Mouse (Mus musculus): ENCODE measurements at regions not wholly inside any gene's neighbourhood (a gene's known extent, or its start where the extent isn't known, plus 50 kb on each side); places are given as distances from the start of the nearest gene placed in this dataset.

DNA sequence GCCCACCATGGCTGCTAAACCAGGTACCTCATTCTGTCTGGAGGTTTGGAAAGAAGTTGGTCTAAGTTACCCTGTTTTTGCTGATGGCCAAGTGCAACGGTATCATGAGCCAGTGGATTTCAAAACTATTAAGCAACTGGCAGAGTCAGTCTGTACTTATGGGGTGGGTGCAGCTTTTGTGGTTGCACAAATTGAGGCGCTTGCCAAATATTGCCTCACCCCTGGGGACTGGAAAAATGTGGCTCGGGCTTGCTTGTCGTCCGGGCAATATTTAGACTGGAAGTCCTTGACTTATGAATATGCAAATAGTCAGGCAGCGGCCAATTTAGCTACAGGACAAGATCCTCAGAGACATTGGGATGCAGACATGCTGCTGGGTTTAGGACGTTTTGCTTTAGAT, 110.2 kb downstream of the Olfr164 start:
- in situ Hi-C loops (cut with MboI) = no loop called here

DNA sequence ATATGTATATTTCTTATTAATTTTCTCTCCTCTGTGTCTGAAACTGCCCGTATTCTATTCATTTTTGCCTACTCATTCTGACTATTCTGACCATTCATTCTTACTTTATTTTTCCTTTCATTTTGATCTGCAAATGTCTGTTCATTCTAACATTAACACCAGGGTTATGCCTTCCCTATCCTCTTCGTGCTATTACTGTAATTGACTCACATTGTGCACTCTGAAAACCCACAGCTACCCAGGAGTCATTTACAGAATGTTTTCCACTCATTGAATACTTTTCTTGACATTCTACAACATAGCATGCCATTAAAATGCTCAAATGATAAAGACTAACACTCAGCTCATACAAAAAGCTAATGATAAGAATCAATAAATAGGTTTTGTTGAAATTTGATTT, 112.9 kb downstream of the Olfr164 start:
- in situ Hi-C loops (cut with MboI) = no loop called here

DNA sequence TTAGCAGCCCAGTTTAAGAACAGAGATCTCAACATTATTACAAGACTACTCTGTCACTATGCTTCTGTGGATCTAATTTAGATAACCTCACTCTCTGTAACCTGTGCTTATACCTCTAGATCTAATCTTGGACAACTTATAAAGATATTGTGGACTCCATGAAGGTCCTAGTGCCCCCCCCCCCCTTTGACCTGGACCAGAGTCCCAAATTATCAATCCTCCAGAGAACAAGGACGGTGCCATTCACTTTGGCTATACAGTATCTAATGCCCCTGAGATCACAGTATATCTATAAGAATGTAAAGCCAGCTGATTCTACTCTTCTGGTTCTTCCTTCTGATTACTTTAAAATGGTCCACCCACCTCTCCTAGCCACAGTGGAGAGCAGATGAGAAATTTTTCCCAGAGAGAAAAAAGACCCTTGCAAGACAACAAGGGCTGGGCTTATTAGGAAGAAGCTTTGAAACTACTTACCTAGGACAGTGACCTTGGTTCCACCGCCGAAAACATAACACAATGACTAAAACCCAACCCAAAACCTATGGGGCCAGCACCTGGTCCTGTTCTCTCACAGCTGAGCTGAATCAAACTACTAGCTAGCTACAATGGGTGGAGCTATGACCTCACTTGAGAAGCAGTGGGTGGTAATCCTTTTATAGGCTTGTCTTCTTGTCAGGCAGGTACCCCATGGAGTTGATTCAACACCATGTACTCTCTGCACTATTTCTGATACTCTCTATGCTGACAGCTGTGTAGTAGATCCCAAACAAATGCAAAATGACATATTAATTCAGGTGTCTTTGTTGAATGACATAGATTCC, 113.9 kb downstream of the Olfr164 start:
- in situ Hi-C loops (cut with MboI) = loop anchor here (5.0 kb wide), 1 partner anchor 48 kb away; no protein-coding TSS in a partner anchor

DNA sequence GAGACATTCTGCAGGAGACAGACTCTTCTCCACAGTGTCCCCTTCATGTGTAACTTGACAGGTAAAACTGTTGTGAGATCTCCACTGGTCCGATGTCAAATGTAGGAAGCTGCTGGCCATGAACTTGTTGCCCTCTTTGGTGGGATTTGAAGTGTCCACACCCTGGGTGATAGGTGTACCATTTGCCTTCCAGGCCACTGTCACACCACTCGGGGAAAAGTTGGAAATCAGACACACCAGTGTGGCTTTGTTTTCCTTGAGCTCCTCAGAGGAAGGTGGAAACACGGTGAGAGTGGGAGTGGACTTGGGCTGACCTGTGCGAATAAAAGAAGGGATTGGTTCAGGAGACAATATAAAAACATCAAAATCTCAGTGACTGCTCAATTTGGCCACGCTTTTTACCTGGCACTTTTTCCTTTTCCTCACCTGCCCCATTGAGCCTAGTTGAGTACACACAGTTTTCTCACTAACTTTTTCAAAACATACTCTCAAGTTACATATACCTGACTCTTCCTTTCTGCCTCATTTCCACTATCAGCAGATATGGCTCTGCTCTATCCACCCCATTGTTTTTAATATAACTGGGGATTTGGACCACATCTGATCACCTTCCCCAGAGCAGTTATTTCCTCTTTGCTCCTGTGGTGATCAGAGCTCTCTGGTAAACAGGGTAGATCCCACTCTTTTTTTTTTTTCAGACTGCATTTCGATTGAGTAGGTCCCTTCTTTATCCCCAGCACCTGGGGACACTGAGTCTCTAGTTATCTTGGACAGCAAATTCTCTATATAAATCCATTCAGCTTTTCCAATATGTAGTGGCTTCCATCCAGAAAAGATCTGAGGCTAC, 115.1 kb downstream of the Olfr164 start:
- in situ Hi-C loops (cut with MboI) = loop anchor here (5.0 kb wide), 1 partner anchor 46 kb away; no protein-coding TSS in a partner anchor

GRCm38 (mm10) chr16:19197638-19198440, 116.0 kb downstream of the Olfr164 start:
- in situ Hi-C loops (cut with MboI) = loop anchor here (5.0 kb wide), 1 partner anchor 46 kb away; no protein-coding TSS in a partner anchor

GRCm38 (mm10) chr16:19185434-19186256, 128.2 kb downstream of the Olfr164 start:
- in situ Hi-C loops (cut with MboI) = no loop called here

- in situ Hi-C loops (cut with MboI) = no loop called here
Measured at GRCm38 (mm10) chr16:19179214-19180010, 134.5 kb downstream of the Olfr164 start.

DNA sequence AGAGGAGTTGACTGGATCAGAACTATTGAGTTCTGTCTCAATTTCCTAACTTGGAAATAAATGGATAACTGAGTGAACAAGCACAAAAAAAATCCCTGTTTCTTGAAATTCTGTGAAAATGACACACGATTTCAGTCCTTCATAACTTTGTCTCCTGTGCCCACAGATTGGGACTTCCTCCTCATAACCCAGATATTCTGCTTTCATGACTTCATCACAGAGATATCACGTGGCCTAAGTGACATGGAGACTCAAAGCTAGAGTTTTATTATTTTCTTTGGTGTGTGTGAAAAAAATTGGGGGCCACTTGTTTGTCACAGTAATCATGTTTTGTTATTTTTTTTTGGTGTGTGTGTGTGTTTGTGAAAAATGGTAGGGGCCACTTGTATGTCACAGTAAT, 160.8 kb downstream of the Olfr164 start:
- in situ Hi-C loops (cut with MboI) = loop anchor here (5.0 to 10.0 kb wide), 3 partner anchors 44 to 148 kb away; no protein-coding TSS in a partner anchor

- in situ Hi-C loops (cut with MboI) = loop anchor here (5.0 to 10.0 kb wide), 3 partner anchors 45 to 148 kb away; no protein-coding TSS in a partner anchor
Measured at GRCm38 (mm10) chr16:19152465-19152864, 161.4 kb downstream of the Olfr164 start.

DNA sequence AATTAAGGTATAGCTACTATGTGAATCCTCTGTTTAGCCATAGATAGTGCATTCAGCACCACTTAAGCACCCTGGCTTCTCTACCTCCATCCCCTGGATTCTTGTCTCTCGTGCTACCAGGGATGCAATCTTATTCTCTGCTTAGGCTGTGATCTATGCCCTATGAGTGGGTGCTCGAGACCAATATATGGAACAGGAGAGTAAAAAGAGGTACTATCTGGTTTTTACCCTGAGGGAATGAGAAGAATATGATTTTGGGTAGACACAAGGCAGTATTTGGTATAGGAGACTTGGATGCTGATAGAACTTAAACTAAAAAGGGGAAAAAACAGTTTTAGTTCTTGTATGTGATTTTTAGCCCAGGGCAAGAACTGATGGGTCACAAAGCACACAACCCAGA, 162.8 kb downstream of the Olfr164 start:
- in situ Hi-C loops (cut with MboI) = loop anchor here (5.0 to 10.0 kb wide), 3 partner anchors 46 to 146 kb away; no protein-coding TSS in a partner anchor

DNA sequence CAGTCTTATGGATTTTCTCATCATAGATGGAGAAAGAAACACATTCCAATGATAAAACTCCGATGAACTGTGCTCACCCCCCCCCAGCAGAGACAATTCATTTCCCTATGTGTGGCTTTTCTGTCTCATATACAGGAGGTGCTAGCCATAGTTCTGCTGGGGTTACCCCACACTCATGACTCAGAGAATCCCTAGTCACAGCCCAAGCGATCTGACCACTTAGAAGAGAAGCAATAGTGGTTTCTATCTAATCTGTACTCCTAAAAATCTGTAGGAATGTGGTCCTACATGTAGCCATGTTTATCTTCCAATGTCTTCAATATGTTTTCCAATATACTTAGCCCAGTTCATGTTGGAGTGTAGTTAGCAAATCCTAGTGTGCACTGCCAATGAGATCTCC, 163.3 kb downstream of the Olfr164 start:
- in situ Hi-C loops (cut with MboI) = loop anchor here (5.0 to 10.0 kb wide), 3 partner anchors 47 to 146 kb away; no protein-coding TSS in a partner anchor

DNA sequence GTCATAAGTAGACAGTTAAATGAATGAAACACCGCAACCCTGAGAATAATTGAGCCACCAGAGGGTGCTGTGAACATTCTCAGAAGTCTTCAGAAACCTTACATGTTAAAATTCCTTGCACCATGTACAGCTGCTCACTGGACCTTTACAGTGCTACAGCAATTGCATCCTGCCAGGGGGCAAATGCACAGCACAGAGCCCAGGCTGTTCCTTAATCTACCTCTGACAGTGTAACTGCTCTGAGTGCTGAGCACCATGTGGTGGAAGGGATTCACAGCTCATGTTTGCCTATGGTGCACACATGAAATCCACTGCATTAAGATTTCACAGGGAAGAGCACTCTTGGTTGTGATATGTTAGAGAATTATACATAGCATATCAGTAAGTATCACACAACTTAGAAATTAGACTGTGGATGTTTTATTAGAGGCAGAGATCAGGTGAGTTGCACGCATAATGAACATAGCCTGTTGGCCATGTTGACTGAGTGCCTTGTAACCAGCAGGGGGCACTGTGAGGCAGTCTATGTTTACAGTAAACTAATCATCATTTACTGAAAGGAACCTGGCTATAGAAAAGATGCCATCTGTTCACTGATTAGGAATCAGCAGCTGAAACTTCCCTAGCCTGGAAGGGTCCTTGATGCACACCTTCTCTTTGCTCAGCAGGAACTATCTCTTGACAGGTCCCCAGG, 167.4 kb downstream of the Olfr164 start:
- in situ Hi-C loops (cut with MboI) = loop anchor here (25.0 kb wide), 1 partner anchor 241 kb away; no protein-coding TSS in a partner anchor
